Mouse (Mus musculus) CH12.LX (cell line): ENCODE results near the gene Oxt. TPM values are rescaled to one million over a fixed set of nuclear protein-coding genes. Genes with fewer than 3 reads are reported as not detected.

ENCODE experiments used
- DNase-seq: peaks from one replicate; pipeline ENCODE4 v3.0.0-alpha.2; 2013; ENCODE audit errors: extremely low read depth
- H3K27ac ChIP-seq: 2 replicates; pipeline ENCODE4 v1.5.1; 2012; ENCODE audit warnings: low read depth, mild to moderate bottlenecking, control low read depth, moderate library complexity; ENCODE audit not compliant: insufficient read depth
- H3K27me3 ChIP-seq: replicated peaks from 2 replicates; pipeline ENCODE3; 2012; ENCODE audit warnings: inconsistent platforms
- H3K36me3 ChIP-seq, 2 experiments: replicated peaks in 1 of 2; 2 replicates each; pipeline versions ENCODE3 to v1.6.1; 2012; ENCODE audit warnings: inconsistent platforms in 1 of 2, low read length in 1 of 2, mild to moderate bottlenecking in 1 of 2, mixed read lengths in 1 of 2, moderate library complexity in 1 of 2; ENCODE audit not compliant: control insufficient read depth in 1 of 2, insufficient read depth in 1 of 2
- H3K4me1 ChIP-seq, 2 experiments: 2 replicates each; pipeline ENCODE4 v1.6.1; 2012; ENCODE audit warnings: inconsistent platforms in 1 of 2, moderate library complexity in 1 of 2; ENCODE audit not compliant: insufficient read depth in 2 of 2, control insufficient read depth in 1 of 2
- H3K4me2 ChIP-seq: 2 replicates; pipeline ENCODE4 v1.6.1; 2012; ENCODE audit warnings: low read depth, mild to moderate bottlenecking, control low read depth; ENCODE audit not compliant: poor library complexity, insufficient read depth, severe bottlenecking
- H3K4me3 ChIP-seq, 3 experiments: fragments of 150-350 bp in 1 of 3; sonication (generic) in 1 of 3; replicated peaks in 1 of 3; 2 replicates each; pipeline versions ENCODE3 to v1.5.1; 2011 to 2012; ENCODE audit warnings: low read depth in 2 of 3, low read length in 2 of 3, mild to moderate bottlenecking in 2 of 3, moderate library complexity in 2 of 3, control low read depth in 1 of 3, improper control_type of control experiment in 1 of 3, inconsistent platforms in 1 of 3, mixed read lengths in 1 of 3; ENCODE audit not compliant: poor library complexity in 1 of 3
- H3K79me2 ChIP-seq: replicated peaks from 2 replicates; pipeline ENCODE4 v1.6.1; 2012; ENCODE audit warnings: mild to moderate bottlenecking, moderate library complexity; ENCODE audit not compliant: control insufficient read depth, poor library complexity, insufficient read depth, severe bottlenecking; ENCODE audit errors: extremely low read depth
- H3K9ac ChIP-seq: 2 replicates; pipeline ENCODE4 v1.6.1; 2012; ENCODE audit warnings: low read depth, mild to moderate bottlenecking, control low read depth, moderate library complexity; ENCODE audit not compliant: insufficient read depth
- H3K9me3 ChIP-seq: replicated peaks from 2 replicates; pipeline ENCODE3; 2012; ENCODE audit warnings: low read length, inconsistent platforms, mixed read lengths
- BHLHE40 ChIP-seq: IDR thresholded peaks from 2 replicates; pipeline ENCODE4 v1.6.1; 2011; ENCODE audit warnings: mild to moderate bottlenecking, low read depth, low read length, improper control_type of control experiment
- CHD1 ChIP-seq: IDR thresholded peaks from 2 replicates; pipeline ENCODE4 v1.6.1; 2012; ENCODE audit warnings: low read depth, low read length, improper control_type of control experiment, inconsistent platforms
- CHD2 ChIP-seq: IDR thresholded peaks from 2 replicates; pipeline ENCODE4 v1.6.1; 2011; ENCODE audit warnings: low read length, improper control_type of control experiment
- CTCF ChIP-seq, 2 experiments: IDR thresholded peaks in 1 of 2; conservative IDR thresholded peaks in 1 of 2; 2 replicates each; pipeline ENCODE4 v1.5.1; 2011 to 2012; ENCODE audit warnings: low read depth in 2 of 2, low read length in 2 of 2, improper control_type of control experiment in 1 of 2, inconsistent platforms in 1 of 2, mild to moderate bottlenecking in 1 of 2, moderate library complexity in 1 of 2
- ELF1 ChIP-seq: IDR thresholded peaks from 2 replicates; pipeline ENCODE4 v1.6.1; 2014; ENCODE audit warnings: low read depth, mild to moderate bottlenecking, inconsistent platforms, low read length, improper control_type of control experiment
- ETS1 ChIP-seq: conservative IDR thresholded peaks from 2 replicates; pipeline ENCODE4 v1.6.1; 2012; ENCODE audit warnings: low read depth, mild to moderate bottlenecking, inconsistent platforms, low read length, improper control_type of control experiment, moderate library complexity
- JUN ChIP-seq: IDR thresholded peaks from 2 replicates; pipeline ENCODE4 v1.6.1; 2011; ENCODE audit warnings: low read depth, mild to moderate bottlenecking, low read length, improper control_type of control experiment, moderate library complexity; ENCODE audit not compliant: insufficient read depth
- KAT2A ChIP-seq: IDR thresholded peaks from 2 replicates; pipeline ENCODE4 v1.6.1; 2012; ENCODE audit warnings: low read length, improper control_type of control experiment, inconsistent platforms; ENCODE audit not compliant: insufficient replicate concordance
- MAFK ChIP-seq: IDR thresholded peaks from 2 replicates; pipeline ENCODE4 v1.6.1; 2011; ENCODE audit warnings: low read length, improper control_type of control experiment; ENCODE audit not compliant: insufficient replicate concordance
- MXI1 ChIP-seq: IDR thresholded peaks from 2 replicates; pipeline ENCODE4 v1.6.1; 2011; ENCODE audit warnings: mild to moderate bottlenecking, low read depth, low read length, improper control_type of control experiment
- MYC ChIP-seq: IDR thresholded peaks from 2 replicates; pipeline ENCODE4 v1.6.1; 2011; ENCODE audit warnings: low read depth, mild to moderate bottlenecking, improper control_type of control experiment, low read length
- NRF1 ChIP-seq: IDR thresholded peaks from 2 replicates; pipeline ENCODE4 v1.6.1; 2014; ENCODE audit warnings: low read depth, mild to moderate bottlenecking, inconsistent platforms, low read length, improper control_type of control experiment, moderate library complexity
- POLR2A ChIP-seq: IDR thresholded peaks from 2 replicates; pipeline ENCODE4 v1.6.1; 2011; ENCODE audit warnings: low read depth, mild to moderate bottlenecking, improper control_type of control experiment, low read length
- POLR2AphosphoS2 ChIP-seq: IDR thresholded peaks from 2 replicates; pipeline ENCODE4 v1.6.1; 2011; ENCODE audit warnings: low read depth, low read length, improper control_type of control experiment
- SIN3A ChIP-seq: IDR thresholded peaks from 2 replicates; pipeline ENCODE4 v1.6.1; 2012; ENCODE audit warnings: low read length, improper control_type of control experiment, inconsistent platforms
- SMC3 ChIP-seq: IDR thresholded peaks from 2 replicates; pipeline ENCODE4 v1.6.1; 2011; ENCODE audit warnings: low read depth, low read length, improper control_type of control experiment
- TCF12 ChIP-seq: IDR thresholded peaks from 2 replicates; pipeline ENCODE4 v1.6.1; 2014; ENCODE audit warnings: low read depth, mild to moderate bottlenecking, inconsistent platforms, low read length, improper control_type of control experiment
- ZC3H11A ChIP-seq: IDR thresholded peaks from 2 replicates; pipeline ENCODE4 v1.6.1; 2012; ENCODE audit warnings: low read depth, mild to moderate bottlenecking, inconsistent platforms, low read length, improper control_type of control experiment
- ZMIZ1 ChIP-seq: IDR thresholded peaks from 2 replicates; pipeline ENCODE4 v1.6.1; 2012; ENCODE audit warnings: low read depth, mild to moderate bottlenecking, inconsistent platforms, low read length, improper control_type of control experiment
- dilution Hi-C: fragments of 300-500 bp; cut with MboI; formaldehyde crosslinking; loops from 2 replicates; pipeline ENCODE4 v1.14.3; 2020; ENCODE audit warnings: low sequenced_read_pairs; ENCODE audit not compliant: extremely low pct_unique_long_range_greater_than_20kb, extremely low pct_ligation_motif_present
- in situ Hi-C: fragments of 300-500 bp; cut with MboI; formaldehyde crosslinking; loops from 3 replicates; pipeline ENCODE4 v1.14.3; 2019; ENCODE audit warnings: low sequenced_read_pairs, low pct_ligation_motif_present, low pct_unique_long_range_greater_than_20kb, mixed read lengths
- polyA plus RNA-seq: library from polyadenylated mRNA; unstranded; fragments of >175 nt; gene quantifications from 2 replicates; pipeline ENCODE4 v1.2.1, GENCODE M21; 2012; ENCODE audit warnings: low read depth; ENCODE audit not compliant: insufficient read length
- total RNA-seq, 2 experiments: library from RNA; depleted of rRNA; stranded (reverse); fragments of 300-350 nt in 1 of 2; fragments of >200 nt in 1 of 2; gene quantifications; 2 replicates each; pipeline ENCODE4 v1.2.3; 2012 to 2014

Gene Oxt
- total and polyA plus RNA-seq, 3 experiments = not detected

DNA sequence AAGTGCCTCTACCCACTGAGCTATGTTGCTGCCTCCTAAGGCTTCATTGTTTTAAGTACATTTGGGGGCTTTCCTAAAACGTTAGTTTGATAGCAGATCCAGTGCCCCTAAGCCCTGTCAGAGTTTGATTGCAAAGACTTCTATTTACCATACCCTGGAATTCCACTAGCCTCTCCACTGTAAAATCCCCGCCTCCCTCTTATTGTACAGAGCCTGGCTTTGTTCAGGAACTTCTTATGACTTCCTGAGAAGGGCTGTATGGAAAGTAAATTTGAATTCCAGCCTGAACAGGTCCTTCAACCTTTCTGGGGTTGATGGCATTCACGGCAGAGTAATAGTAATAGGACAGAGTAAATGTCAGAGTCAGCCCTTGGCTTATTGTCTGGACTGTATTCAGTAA, 39.1 kb upstream of the Oxt start:
- no peak overlapping the region for H3K9ac ChIP-seq
- H3K4me1 ChIP-seq = peaks cover 7 to 61% of the 10 kb centered on the region in 2 experiments; a peak in 3 of 4 replicates
- no peaks in the 10 kb centered on the region for H3K27me3 ChIP-seq
- no peaks in the 10 kb centered on the region for H3K79me2 ChIP-seq
- no peak for TF ChIP-seq MYC
- TF ChIP-seq MAFK = no peak
- no peak for TF ChIP-seq ZC3H11A
- TF ChIP-seq ZMIZ1 = no peak
- no peak for TF ChIP-seq SIN3A
- TF ChIP-seq CHD2 = no peak
- TF ChIP-seq POLR2AphosphoS2 = no peak
- no peak for TF ChIP-seq BHLHE40
- no peak for TF ChIP-seq ETS1
- TF ChIP-seq TCF12 = no peak
- TF ChIP-seq POLR2A = no peak
- TF ChIP-seq NRF1 = no peak
- TF ChIP-seq SMC3 = no peak
- no peak for TF ChIP-seq JUN
- no peak for TF ChIP-seq CTCF (conservative IDR thresholded peaks at IDR 0.05 in 1 of 2, IDR thresholded peaks at IDR 0.05 in 1 of 2; ENCODE audit: low read depth in 2 of 2, low read length in 2 of 2)
- no peak for TF ChIP-seq MXI1
- TF ChIP-seq ELF1 = no peak
- H3K36me3 ChIP-seq = peaks cover 32 to 79% of the 10 kb centered on the region in 2 experiments
- H3K4me2 ChIP-seq = no peak overlapping the region
- H3K9me3 ChIP-seq = peaks cover 13% of the 10 kb centered on the region
- no peak for DNase-seq
- in situ Hi-C loops (no loop called here), dilution Hi-C loops (no loop called here)
- H3K27ac ChIP-seq = no peak overlapping the region
- H3K4me3 ChIP-seq = no peak overlapping the region

DNA sequence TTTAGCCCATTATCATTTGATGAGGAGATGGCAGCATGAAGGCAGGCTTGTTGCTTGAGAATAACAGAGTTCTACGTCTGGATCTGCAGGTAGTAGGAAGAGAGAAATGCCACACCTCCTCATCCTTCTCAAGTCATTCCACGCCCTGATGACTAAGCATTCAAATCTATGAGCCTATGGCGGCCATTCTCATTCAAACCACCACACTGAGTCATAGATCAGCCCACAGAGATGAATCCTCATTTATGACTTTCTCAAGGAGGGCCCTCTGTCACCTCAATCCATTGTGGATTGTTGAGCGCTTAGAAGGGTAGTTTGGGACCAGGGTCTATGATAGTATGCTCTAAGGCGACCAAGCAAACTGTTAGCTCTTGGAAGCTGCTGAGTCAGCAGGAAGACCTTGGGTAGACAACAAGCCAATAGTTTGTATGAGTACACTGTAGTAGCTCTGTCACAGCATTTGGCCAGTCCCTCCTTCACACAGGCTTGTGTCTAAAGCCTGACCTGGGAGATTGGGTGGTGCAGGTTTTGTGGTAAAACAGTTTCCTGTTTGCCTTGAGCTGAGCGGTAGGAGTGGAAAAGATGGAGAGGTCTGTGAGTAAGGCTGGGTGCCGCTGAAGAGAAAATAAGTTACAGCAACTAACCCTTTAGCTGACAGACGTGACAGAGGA, 37.0 kb upstream of the Oxt start:
- H3K27ac ChIP-seq = no peak overlapping the region
- no peak overlapping the region for H3K4me3 ChIP-seq
- DNase-seq = peak; percentile 21

More for the DNA sequence above, 37.0 kb upstream of the Oxt start:
- H3K79me2 ChIP-seq = no peaks in the 10 kb centered on the region
- no peak overlapping the region for H3K4me2 ChIP-seq
- H3K36me3 ChIP-seq = peaks cover 41 to 82% of the 10 kb centered on the region in 2 experiments
- TF ChIP-seq KAT2A (no peak), SIN3A (no peak), BHLHE40 (no peak), MAFK (peak; percentile 90), CHD1 (no peak), MXI1 (no peak)
- in situ Hi-C loops (no loop called here), dilution Hi-C loops (no loop called here)
- H3K4me1 ChIP-seq = peaks cover 7 to 45% of the 10 kb centered on the region in 2 experiments; a peak in 3 of 4 replicates
- H3K27me3 ChIP-seq = no peaks in the 10 kb centered on the region
- H3K9me3 ChIP-seq = peaks cover 13% of the 10 kb centered on the region
- no peak overlapping the region for H3K9ac ChIP-seq
